Mouse (Mus musculus) midbrain, embryonic 15.5 days (tissue): Measurements from ENCODE around the gene Ubash3a. TPM values are rescaled to one million over a fixed set of nuclear protein-coding genes. Genes with fewer than 3 reads are reported as not detected.
"Not testable (repeated sequence)": the region's sequence is repeated elsewhere in the genome, so short reads cannot be mapped to it uniquely, and the experiment has no call there.

ENCODE experiments used
- ATAC-seq: fragments of 200-750 bp; cut with Nextera tagmentation; replicated peaks from 2 replicates; pipeline ENCODE4 v1.8.0; 2017; ENCODE audit warnings: moderate TSS enrichment
- H3K27ac ChIP-seq: fragments of 300-500 bp; sonication (generic); 2 replicates; pipeline ENCODE4 v1.5.1; 2015; ENCODE audit warnings: mild to moderate bottlenecking, inconsistent platforms
- H3K27me3 ChIP-seq: fragments of 300-500 bp; sonication (generic); replicated peaks from 2 replicates; pipeline ENCODE4 v1.6.1; 2015; ENCODE audit warnings: inconsistent platforms
- H3K36me3 ChIP-seq: fragments of 300-500 bp; sonication (generic); replicated peaks from 2 replicates; pipeline ENCODE4 v1.6.1; 2015; ENCODE audit warnings: inconsistent platforms
- H3K4me1 ChIP-seq: fragments of 300-500 bp; sonication (generic); 2 replicates; pipeline ENCODE4 v1.6.1; 2015; ENCODE audit warnings: inconsistent platforms
- H3K4me2 ChIP-seq: fragments of 300-500 bp; sonication (generic); 2 replicates; pipeline ENCODE4 v1.6.1; 2015; ENCODE audit warnings: inconsistent platforms, mild to moderate bottlenecking, moderate library complexity
- H3K4me3 ChIP-seq: fragments of 300-500 bp; sonication (generic); 2 replicates; pipeline ENCODE4 v1.5.1; 2015; ENCODE audit warnings: mild to moderate bottlenecking, inconsistent platforms
- H3K9ac ChIP-seq: fragments of 300-500 bp; sonication (generic); 2 replicates; pipeline ENCODE4 v1.6.1; 2015; ENCODE audit warnings: mild to moderate bottlenecking, inconsistent platforms
- H3K9me3 ChIP-seq: fragments of 300-500 bp; sonication (generic); 2 replicates; pipeline ENCODE4 v1.6.1; 2016; ENCODE audit warnings: inconsistent platforms
- WGBS: fragments of 180-500 bp; shearing (Covaris S2); methylation state at CpG from one replicate; pipeline ENCODE4 v1.1.7; 2015; ENCODE audit warnings: mixed read lengths; 5-methylcytosine and 5-hydroxymethylcytosine counted together
- polyA plus RNA-seq: library from polyadenylated mRNA; unstranded; fragments of >200 nt; fragmentation: Nextera tagmentation; extraction: Ambion mirVana; gene quantifications from 2 replicates; pipeline ENCODE4 v1.2.1, GENCODE M21; 2015

The Ubash3a gene
- polyA plus RNA-seq, 1 experiment from 2014 or later: not detected

DNA sequence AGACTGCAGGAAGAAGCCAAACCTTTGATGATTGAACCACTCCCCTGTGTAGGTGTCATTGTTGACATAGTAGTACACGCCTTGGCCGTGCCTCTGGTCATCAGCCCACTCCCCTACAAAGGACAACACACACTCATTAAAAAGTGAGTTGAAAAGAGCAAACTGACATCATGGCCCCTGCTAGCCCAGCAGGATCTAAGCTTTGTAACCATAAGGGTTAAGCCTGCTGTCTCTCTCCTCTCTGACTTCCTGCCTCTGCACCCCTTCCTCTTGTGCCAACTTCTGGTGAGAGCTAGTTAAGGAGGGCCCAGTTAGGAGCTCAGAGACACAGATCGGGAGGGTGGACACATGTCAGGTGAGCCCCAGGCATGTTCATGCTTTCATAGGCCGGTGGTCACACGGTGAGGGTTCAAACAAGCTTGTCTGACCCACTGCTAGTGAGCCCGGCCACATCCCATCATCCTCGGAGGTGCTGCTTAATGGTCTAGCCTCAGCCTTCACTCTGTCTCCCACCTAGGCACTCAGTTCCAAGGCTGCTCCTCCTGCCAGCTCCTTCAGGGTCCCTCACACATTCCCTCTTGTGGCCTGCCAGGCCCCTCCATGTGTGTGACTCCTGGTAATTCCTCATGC lies 58.8 kb downstream of the Ubash3a start:
- no peaks in the 10 kb centered on the region for H3K9me3 ChIP-seq
- H3K36me3 ChIP-seq: no peaks in the 10 kb centered on the region
- H3K27me3 ChIP-seq: no peaks in the 10 kb centered on the region
- H3K4me3 ChIP-seq: no peak overlapping the region
- no peak overlapping the region for H3K27ac ChIP-seq
- no peaks in the 10 kb centered on the region for H3K4me1 ChIP-seq
- no peak overlapping the region for H3K4me2 ChIP-seq
- ATAC-seq: no peak
- H3K9ac ChIP-seq: no peak overlapping the region
- WGBS: 92% methylated on average over 7 of the region's 7 CpGs

DNA sequence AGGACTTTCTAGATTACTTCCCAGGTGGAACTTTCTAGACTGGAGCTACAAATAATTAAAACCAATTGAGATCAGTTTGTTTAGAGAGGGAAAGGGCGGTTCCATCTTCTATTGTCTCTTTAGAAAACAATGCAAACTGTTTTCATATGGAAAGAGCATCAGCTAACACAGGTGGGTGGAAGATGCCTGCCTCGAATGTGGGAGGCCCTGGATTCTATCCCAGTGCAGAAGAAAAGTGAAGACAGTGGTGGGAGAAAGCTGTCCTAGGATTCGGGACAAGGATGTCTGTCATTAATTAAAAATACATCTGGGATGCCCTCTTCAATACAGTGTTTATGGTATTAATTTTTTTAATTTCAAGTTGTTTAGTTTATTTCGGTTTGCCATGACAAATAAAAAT lies 59.5 kb downstream of the Ubash3a start:
- no peaks in the 10 kb centered on the region for H3K4me1 ChIP-seq
- no peak for ATAC-seq

DNA sequence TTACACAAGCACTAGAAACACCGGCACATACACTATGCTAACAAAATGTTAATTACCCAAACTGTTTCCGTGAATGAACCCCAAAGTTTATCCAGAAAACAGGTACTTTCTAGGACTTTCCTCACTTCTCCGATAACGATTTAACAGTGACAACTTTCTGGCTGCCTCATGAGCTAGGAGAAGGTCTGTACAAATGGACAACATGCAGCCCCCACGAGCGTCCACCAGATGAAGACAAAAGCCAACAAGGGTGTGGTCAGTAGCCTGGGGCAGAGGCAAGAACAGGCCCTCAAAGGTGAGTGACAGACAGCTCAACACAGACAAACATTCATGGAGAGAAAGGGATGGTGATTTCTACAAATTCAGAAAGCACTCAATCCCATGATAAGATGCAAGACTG lies 59.9 kb downstream of the Ubash3a start:
- ATAC-seq: no peak
- no peaks in the 10 kb centered on the region for H3K36me3 ChIP-seq
- H3K9me3 ChIP-seq: no peaks in the 10 kb centered on the region
- H3K4me3 ChIP-seq: no peak overlapping the region
- no peaks in the 10 kb centered on the region for H3K4me1 ChIP-seq
- H3K4me2 ChIP-seq: no peak overlapping the region
- no peak overlapping the region for H3K27ac ChIP-seq
- 87% methylated on average over 6 of the region's 6 CpGs for WGBS
- H3K27me3 ChIP-seq: no peaks in the 10 kb centered on the region
- no peak overlapping the region for H3K9ac ChIP-seq

More for the DNA sequence above, 59.5 kb downstream of the Ubash3a start:
- no peak overlapping the region for H3K9ac ChIP-seq
- H3K27ac ChIP-seq: no peak overlapping the region
- no peak overlapping the region for H3K4me2 ChIP-seq
- no peaks in the 10 kb centered on the region for H3K9me3 ChIP-seq
- H3K36me3 ChIP-seq: no peaks in the 10 kb centered on the region
- H3K4me3 ChIP-seq: no peak overlapping the region
- 79% methylated on average over 4 of the region's 4 CpGs for WGBS
- no peaks in the 10 kb centered on the region for H3K27me3 ChIP-seq

DNA sequence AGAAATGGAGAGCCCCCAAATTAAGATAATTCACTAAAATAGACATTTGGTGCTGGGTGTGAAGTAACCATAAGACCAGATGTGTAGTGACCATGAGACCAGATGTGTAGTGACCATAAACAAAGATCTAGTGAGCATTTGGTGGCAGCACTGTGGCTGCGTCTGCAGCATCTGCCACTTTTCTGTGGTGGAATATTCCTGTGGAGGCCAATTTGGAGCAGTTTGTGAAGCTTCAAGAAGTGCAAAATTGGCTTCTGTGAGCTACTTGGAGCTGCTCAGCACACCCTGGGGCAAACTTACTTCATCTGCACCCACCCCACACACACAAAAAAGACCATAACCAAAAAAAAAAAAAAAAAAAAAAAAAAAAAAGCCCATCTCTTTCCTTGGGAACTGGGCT lies 60.3 kb downstream of the Ubash3a start:
- Histone ChIP-seq H3K4me1 (no peaks in the 10 kb centered on the region), H3K36me3 (no peaks in the 10 kb centered on the region), H3K9me3 (no peaks in the 10 kb centered on the region), H3K4me2 (no peak overlapping the region), H3K27me3 (no peaks in the 10 kb centered on the region), H3K27ac (no peak overlapping the region), H3K4me3 (no peak overlapping the region), H3K9ac (no peak overlapping the region)
- 84% methylated on average over 1 of the region's 1 CpGs for whole genome bisulfite sequencing
- no peak for ATAC-seq

DNA sequence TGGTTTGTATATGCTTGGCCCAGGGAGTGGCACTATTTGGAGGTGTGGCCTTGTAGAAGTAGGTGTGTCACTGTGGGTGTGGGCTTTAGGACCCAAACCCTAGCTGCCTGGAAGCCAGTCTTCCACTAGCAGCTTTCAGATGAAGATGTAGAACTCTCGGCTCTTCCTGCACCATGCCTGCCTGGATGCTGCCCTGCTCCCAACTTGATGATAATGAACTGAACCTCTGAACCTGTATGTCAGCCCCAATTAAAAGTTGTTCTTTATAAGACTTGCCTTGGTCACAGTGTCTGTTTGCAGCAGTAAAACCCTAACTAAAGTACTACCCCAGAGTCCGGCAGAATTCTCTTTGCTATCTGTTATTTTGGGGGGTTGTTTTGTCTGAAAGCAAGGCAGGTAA lies 62.1 kb downstream of the Ubash3a start:
- 96% methylated on average over 2 of the region's 2 CpGs for WGBS
- H3K36me3 ChIP-seq: no peaks in the 10 kb centered on the region
- no peaks in the 10 kb centered on the region for H3K4me1 ChIP-seq

DNA sequence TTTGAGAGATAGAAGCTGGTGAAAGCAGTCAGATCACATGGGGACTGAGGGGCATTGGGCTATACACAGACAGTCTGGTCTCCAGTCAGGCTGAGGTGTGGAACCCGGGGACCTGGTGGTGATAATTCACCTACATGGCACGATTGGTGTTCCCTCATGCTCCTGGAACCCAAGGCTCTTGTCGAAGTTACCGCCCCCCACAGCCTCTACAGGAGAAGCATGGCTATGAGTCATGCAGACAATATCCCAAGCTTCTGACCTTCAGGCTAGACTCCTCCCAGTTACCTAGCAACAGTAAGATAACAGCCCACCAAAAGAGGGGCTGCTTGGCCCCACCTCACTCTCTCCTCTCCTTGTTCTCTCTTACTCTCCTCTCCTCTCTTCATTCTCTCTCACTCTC lies 62.6 kb downstream of the Ubash3a start:
- ATAC-seq: no peak
- no peak overlapping the region for H3K4me3 ChIP-seq
- 90% methylated on average over 4 of the region's 4 CpGs for whole genome bisulfite sequencing

More for the DNA sequence above, 62.1 kb downstream of the Ubash3a start:
- Histone ChIP-seq H3K9me3 (no peaks in the 10 kb centered on the region), H3K4me2 (no peak overlapping the region), H3K4me3 (no peak overlapping the region), H3K27ac (no peak overlapping the region), H3K9ac (no peak overlapping the region), H3K27me3 (no peaks in the 10 kb centered on the region)
- ATAC-seq: no peak

DNA sequence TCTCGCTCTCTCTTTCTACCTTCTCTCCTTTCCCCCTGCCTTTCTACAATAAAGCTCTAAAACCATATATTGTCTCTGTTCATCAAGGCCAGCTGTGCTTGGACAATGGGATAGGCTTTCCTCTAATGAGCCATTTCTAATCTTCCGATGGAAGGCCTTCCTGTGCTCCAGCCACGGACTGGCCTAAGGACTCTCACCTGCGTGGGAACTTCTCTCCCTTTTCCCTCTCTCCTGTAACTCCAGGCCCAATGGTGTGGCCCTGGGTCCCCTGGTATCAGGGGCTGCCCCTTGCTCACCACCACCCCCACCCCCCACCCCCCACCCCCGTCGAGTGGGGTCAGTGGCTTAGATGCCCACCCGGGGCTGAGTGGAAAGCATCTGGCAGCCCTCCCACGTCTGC lies 63.1 kb downstream of the Ubash3a start:
- H3K4me3 ChIP-seq, H3K27me3 ChIP-seq, H3K9me3 ChIP-seq, H3K4me2 ChIP-seq, H3K4me1 ChIP-seq, H3K9ac ChIP-seq, H3K36me3 ChIP-seq, ATAC-seq, H3K27ac ChIP-seq: not testable (repeated sequence)
- WGBS: 77% methylated on average over 5 of the region's 8 CpGs

More for the DNA sequence above, 62.6 kb downstream of the Ubash3a start:
- no peak overlapping the region for H3K27ac ChIP-seq
- no peaks in the 10 kb centered on the region for H3K27me3 ChIP-seq
- no peaks in the 10 kb centered on the region for H3K4me1 ChIP-seq
- H3K9ac ChIP-seq: no peak overlapping the region
- H3K36me3 ChIP-seq: no peaks in the 10 kb centered on the region
- H3K4me2 ChIP-seq: no peak overlapping the region
- H3K9me3 ChIP-seq: no peaks in the 10 kb centered on the region

DNA sequence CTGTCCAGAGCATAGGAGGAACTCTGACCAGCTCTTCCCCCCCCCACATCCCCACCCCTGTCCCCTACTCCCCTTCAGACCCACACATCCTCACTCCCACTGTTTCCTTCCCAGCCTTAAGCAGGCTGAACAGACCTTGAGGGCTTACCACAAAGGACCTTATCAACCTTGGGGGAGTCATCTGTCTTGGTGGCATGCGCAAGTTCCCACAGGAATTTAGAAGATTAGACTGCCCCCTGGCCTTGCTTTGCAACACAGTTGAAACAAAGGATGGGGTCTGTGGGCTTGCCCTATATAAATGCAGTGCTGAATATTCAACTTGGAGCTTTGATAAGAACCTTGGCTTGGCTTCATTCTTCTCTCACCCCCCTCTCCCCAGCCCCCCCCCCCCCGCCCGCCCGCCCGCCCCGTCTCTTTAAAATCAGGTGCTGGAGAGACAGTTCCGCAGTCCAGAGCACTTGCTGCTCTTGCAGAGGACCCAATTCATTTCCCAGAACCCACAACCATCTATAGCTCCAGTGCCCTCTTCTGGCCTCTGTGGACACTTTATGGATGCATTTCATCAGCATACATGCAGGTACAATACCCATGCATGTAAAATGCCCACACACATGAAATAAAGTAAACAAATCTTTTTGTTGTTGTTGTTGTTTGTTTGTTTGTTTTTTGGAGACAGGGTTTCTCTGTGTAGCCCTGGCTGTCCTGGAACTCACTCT lies 63.6 kb downstream of the Ubash3a start:
- no peak for ATAC-seq
- peaks cover under 1% of the 10 kb centered on the region; the same call in 1 of the 2 replicates for H3K4me1 ChIP-seq
- no peaks in the 10 kb centered on the region for H3K27me3 ChIP-seq
- no peak overlapping the region for H3K9ac ChIP-seq
- H3K4me3 ChIP-seq: no peak overlapping the region
- no peak overlapping the region for H3K4me2 ChIP-seq
- WGBS: 56% methylated on average over 5 of the region's 7 CpGs
- no peaks in the 10 kb centered on the region for H3K36me3 ChIP-seq
- no peaks in the 10 kb centered on the region for H3K9me3 ChIP-seq
- H3K27ac ChIP-seq: no peak overlapping the region

DNA sequence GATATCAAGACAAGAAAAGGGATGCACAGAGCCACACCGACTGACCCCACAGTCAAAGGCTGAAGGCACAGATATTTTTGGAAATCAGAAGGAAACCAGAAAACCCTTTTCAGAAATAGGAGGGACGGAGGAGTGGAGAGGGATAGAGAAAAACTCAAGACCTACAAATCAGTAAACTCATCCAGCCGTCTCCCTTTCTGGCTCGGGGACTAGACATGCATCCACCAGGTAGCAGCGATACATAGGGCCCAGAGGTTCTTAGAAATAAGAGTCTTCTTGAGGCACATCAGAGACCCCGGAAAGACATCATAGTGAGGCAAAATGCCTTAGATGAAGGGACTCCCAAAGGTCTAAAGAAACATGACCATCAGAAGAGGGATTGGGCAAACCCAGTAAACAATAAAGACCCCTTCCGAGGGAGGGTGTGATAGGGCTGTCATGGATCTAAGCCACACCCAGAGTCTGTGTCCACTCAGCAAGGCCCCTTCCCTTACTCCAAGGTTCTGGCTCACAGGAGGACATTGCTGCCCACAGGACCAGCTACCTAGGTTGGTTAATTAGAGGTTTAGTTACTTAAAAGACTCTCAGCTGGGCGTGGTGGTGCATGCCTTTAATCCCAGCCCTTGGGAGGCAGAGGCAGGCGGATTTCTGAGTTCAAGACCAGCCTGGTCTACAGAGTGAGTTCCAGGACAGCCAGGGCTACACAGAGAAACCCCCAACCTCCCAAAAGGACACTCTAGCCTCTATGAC lies 64.9 kb downstream of the Ubash3a start:
- ATAC-seq: no peak
- Histone ChIP-seq H3K9ac (no peak overlapping the region), H3K27me3 (no peaks in the 10 kb centered on the region), H3K4me3 (no peak overlapping the region), H3K27ac (no peak overlapping the region), H3K4me2 (no peak overlapping the region), H3K36me3 (no peaks in the 10 kb centered on the region), H3K9me3 (no peaks in the 10 kb centered on the region), H3K4me1 (peaks cover 13% of the 10 kb centered on the region)
- 89% methylated on average over 9 of the region's 9 CpGs for WGBS

DNA sequence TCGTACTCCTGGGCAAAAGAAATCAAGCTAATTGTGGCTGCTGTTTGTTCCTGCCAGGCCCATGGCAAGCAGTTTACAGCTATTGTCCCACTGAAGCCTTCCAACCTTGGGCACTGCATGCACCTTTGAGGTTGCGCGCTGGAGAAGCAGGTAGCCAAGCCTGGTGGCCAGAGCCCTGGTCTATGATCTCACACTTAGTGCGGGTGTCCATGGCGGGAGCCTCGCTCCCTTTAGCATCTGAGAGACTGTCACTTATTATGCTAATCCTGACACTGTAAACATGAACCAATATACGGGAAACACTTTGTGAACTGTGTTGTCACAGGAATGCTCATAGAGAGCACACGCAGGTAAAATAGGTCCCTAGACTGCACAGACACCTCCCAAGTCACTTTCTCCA lies 66.0 kb downstream of the Ubash3a start:
- peaks cover 17% of the 10 kb centered on the region for H3K4me1 ChIP-seq
- WGBS: 88% methylated on average over 8 of the region's 8 CpGs
- H3K27ac ChIP-seq: no peak overlapping the region
- H3K9me3 ChIP-seq: no peaks in the 10 kb centered on the region
- no peak overlapping the region for H3K9ac ChIP-seq
- H3K4me3 ChIP-seq: no peak overlapping the region
- no peak overlapping the region for H3K4me2 ChIP-seq
- no peaks in the 10 kb centered on the region for H3K36me3 ChIP-seq
- no peak for ATAC-seq
- no peaks in the 10 kb centered on the region for H3K27me3 ChIP-seq

DNA sequence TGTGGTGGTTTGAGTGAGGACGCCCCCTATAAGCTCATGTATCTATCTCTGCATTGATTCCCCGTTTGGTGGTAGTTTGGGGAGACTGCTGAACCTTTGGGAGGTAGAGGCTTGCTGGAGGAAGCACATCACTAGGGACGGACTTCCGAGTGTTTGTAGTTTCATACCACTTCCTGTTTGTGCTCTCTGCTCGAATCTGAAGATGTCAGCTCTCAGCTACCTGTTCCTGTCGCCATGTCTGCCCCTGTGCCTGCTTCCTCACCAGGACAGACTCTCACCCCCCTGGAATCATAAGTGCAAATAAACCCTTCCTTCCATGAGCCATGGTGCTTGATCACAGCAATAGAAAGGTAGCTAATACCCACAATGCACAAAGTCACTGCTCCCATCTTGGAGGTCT lies 67.5 kb downstream of the Ubash3a start:
- Histone ChIP-seq H3K9ac (no peak overlapping the region), H3K4me3 (no peak overlapping the region), H3K36me3 (no peaks in the 10 kb centered on the region), H3K27ac (no peak overlapping the region), H3K4me1 (peaks cover 17% of the 10 kb centered on the region), H3K27me3 (no peaks in the 10 kb centered on the region), H3K9me3 (no peaks in the 10 kb centered on the region), H3K4me2 (no peak overlapping the region)
- 87% methylated on average over 6 of the region's 6 CpGs for WGBS
- ATAC-seq: no peak

DNA sequence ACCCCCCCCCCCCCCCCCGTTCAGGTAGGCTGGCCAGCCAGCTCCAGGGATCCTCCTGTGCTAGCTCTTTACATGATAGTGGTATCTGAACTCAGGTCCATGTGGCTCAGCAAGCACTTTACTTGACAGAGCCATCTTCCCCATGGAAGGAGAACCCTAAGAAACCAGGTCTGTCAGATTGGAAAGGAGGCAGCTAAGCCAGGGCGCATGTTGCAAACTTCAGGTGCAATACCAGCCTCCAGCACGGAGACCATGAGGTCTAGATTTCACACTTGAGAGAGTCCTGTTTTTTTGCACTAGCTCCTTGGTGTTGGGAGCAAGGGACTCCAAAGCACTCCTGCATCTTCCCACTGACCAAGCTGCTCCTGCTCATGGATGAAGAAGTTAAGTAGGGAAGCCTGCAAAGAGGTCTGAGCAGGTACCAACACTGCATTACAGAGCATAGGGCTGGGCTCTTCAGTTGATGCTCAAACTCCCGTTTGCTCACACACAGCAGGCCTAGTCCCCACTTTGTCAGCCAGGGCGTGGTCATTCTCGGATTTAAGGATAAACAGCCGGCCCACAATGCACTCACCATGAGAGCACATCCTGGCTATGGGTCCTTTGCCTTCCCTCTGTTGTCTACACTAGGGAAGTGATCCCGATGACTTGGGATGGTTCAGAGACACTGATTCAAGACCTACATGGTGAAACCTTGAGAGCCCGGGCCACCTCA lies 68.7 kb downstream of the Ubash3a start:
- Histone ChIP-seq H3K9me3 (no peaks in the 10 kb centered on the region), H3K4me3 (peak overlapping the region; percentile 56), H3K27ac (peak overlapping the region; percentile 57; the same call in 1 of the 2 replicates), H3K36me3 (no peaks in the 10 kb centered on the region), H3K27me3 (no peaks in the 10 kb centered on the region), H3K4me2 (peak overlapping the region; percentile 91), H3K9ac (no peak overlapping the region; the same call in 1 of the 2 replicates), H3K4me1 (peaks cover 17% of the 10 kb centered on the region)
- ATAC-seq: no peak
- WGBS: 23% methylated on average over 9 of the region's 9 CpGs
